Mouse (Mus musculus) liver, postnatal 0 days (tissue): Measurements from ENCODE around the gene Banp. TPM values are rescaled to one million over a fixed set of nuclear protein-coding genes. Genes with fewer than 3 reads are reported as not detected.
A peak's percentile ranks its signal among the peaks of the same experiment; 100 is the strongest.

Source experiments
- ATAC-seq: fragments of 200-750 bp; cut with Nextera tagmentation; 2 replicates; pipeline ENCODE4 v1.8.0; 2017; ENCODE audit warnings: mild to moderate bottlenecking, moderate library complexity
- DNase-seq: peaks from one replicate; pipeline ENCODE4 v3.0.0-alpha.2; 2016
- H3K27ac ChIP-seq: fragments of 300-500 bp; sonication (generic); 2 replicates; pipeline ENCODE4 v1.5.1; 2014; ENCODE audit warnings: antibody characterized with exemption, moderate library complexity, mild to moderate bottlenecking, low read depth
- H3K27me3 ChIP-seq: fragments of 300-500 bp; sonication (generic); 2 replicates; pipeline ENCODE4 v1.6.1; 2014; ENCODE audit warnings: low read length, control low read depth, mixed read lengths; ENCODE audit not compliant: insufficient read depth
- H3K36me3 ChIP-seq: fragments of 300-500 bp; sonication (generic); replicated peaks from 2 replicates; pipeline ENCODE4 v1.6.1; 2014; ENCODE audit warnings: mild to moderate bottlenecking, control low read depth, low read length, moderate library complexity, mixed read lengths; ENCODE audit not compliant: insufficient read depth
- H3K4me1 ChIP-seq: fragments of 300-500 bp; sonication (generic); 2 replicates; pipeline ENCODE4 v1.6.1; 2014; ENCODE audit warnings: antibody characterized with exemption, mild to moderate bottlenecking, control low read depth; ENCODE audit not compliant: insufficient read depth
- H3K4me2 ChIP-seq: fragments of 300-500 bp; sonication (generic); 2 replicates; pipeline ENCODE4 v1.6.1; 2014; ENCODE audit warnings: low read depth, mild to moderate bottlenecking, low read length, moderate library complexity, mixed read lengths
- H3K4me3 ChIP-seq: fragments of 300-500 bp; sonication (generic); 2 replicates; pipeline ENCODE4 v1.5.1; 2014; ENCODE audit warnings: low read depth, low read length
- H3K9ac ChIP-seq: fragments of 300-500 bp; sonication (generic); replicated peaks from 2 replicates; pipeline ENCODE4 v1.6.1; 2014; ENCODE audit warnings: mild to moderate bottlenecking, moderate library complexity
- H3K9me3 ChIP-seq: fragments of 300-500 bp; sonication (generic); 2 replicates; pipeline ENCODE4 v1.6.1; 2016; ENCODE audit warnings: mild to moderate bottlenecking, control low read depth, low read length, mixed read lengths
- CTCF ChIP-seq: sonication (generic); IDR thresholded peaks from 2 replicates; pipeline ENCODE4 v1.5.1; 2016; ENCODE audit warnings: antibody characterized with exemption, low read depth
- EP300 ChIP-seq: IDR thresholded peaks from 2 replicates; pipeline ENCODE4 v1.6.1; 2016; ENCODE audit warnings: antibody characterized with exemption, low read depth, mild to moderate bottlenecking
- WGBS: fragments of 180-500 bp; shearing (Covaris S2); extraction: QIAGEN DNeasy Blood & Tissue Kit; methylation state at CpG from one replicate; pipeline ENCODE4 v1.1.7; 2014; ENCODE audit not compliant: insufficient replicate concordance; 5-methylcytosine and 5-hydroxymethylcytosine counted together
- polyA plus RNA-seq: library from polyadenylated mRNA; unstranded; fragments of >200 nt; fragmentation: Nextera tagmentation; extraction: Ambion mirVana; gene quantifications from 2 replicates; pipeline ENCODE4 v1.2.1, GENCODE M21; 2015

Gene Banp
- polyA plus RNA-seq: 7.6 and 7.9 TPM in 2 replicates

- peak within 1 kb of the TSS; percentile 83 for H3K4me2 ChIP-seq
- H3K9me3 ChIP-seq: no peaks in the 10 kb centered on the region
- no peak for TF ChIP-seq EP300
- TF ChIP-seq CTCF: no peak
- ATAC-seq (no peak), DNase-seq (no peak)
- H3K9ac ChIP-seq: peak within 1 kb of the TSS; percentile 93
- H3K27me3 ChIP-seq: no peaks in the 10 kb centered on the region
- H3K27ac ChIP-seq: peak within 1 kb of the TSS; percentile 98
- H3K4me1 ChIP-seq: peaks cover 55% of the 10 kb centered on the region
- peak within 1 kb of the TSS; percentile 76 for H3K4me3 ChIP-seq
- WGBS: 45% methylated on average over 6 of the region's 6 CpGs
- H3K36me3 ChIP-seq: peaks cover 4% of the 10 kb centered on the region
Observed at GRCm38 (mm10) chr8:121949222-121949800, at the start of gene Banp. Banp (plus strand) TSS chr8:121949750.

GRCm38 (mm10) chr8:121901498-121902236 lies 47.9 kb upstream of the Banp start:
- no peak for TF ChIP-seq CTCF
- no peak for TF ChIP-seq EP300
- no peak for ATAC-seq
- no peak overlapping the region for H3K9ac ChIP-seq
- DNase-seq: no peak
- WGBS: 69% methylated on average over 8 of the region's 8 CpGs
- no peaks in the 10 kb centered on the region for H3K9me3 ChIP-seq
- no peak overlapping the region for H3K4me3 ChIP-seq
- no peak overlapping the region for H3K4me2 ChIP-seq
- H3K27ac ChIP-seq: no peak overlapping the region
- no peaks in the 10 kb centered on the region for H3K27me3 ChIP-seq
- H3K4me1 ChIP-seq: peaks cover 46% of the 10 kb centered on the region
- no peaks in the 10 kb centered on the region for H3K36me3 ChIP-seq

GRCm38 (mm10) chr8:121903977-121904376 lies 45.6 kb upstream of the Banp start:
- Histone ChIP-seq H3K36me3 (no peaks in the 10 kb centered on the region), H3K9ac (no peak overlapping the region), H3K4me1 (peaks cover 38% of the 10 kb centered on the region), H3K27me3 (no peaks in the 10 kb centered on the region), H3K4me3 (no peak overlapping the region), H3K9me3 (no peaks in the 10 kb centered on the region), H3K27ac (no peak overlapping the region), H3K4me2 (no peak overlapping the region)
- ATAC-seq: no peak
- WGBS: 56% methylated on average over 6 of the region's 6 CpGs
- TF ChIP-seq EP300 (no peak), CTCF (peak; percentile 51)
- DNase-seq: no peak

GRCm38 (mm10) chr8:121904999-121905398 lies 44.6 kb upstream of the Banp start:
- Histone ChIP-seq H3K27ac (no peak overlapping the region), H3K9ac (peak overlapping the region; percentile 83; the same call in 1 of the 2 replicates), H3K36me3 (no peaks in the 10 kb centered on the region), H3K4me2 (peak overlapping the region; percentile 99), H3K9me3 (no peaks in the 10 kb centered on the region), H3K4me3 (peak overlapping the region; percentile 97), H3K4me1 (peaks cover 36% of the 10 kb centered on the region), H3K27me3 (no peaks in the 10 kb centered on the region)
- ATAC-seq (no peak), DNase-seq (no peak)
- WGBS: 77% methylated on average over 9 of the region's 9 CpGs
- no peak for TF ChIP-seq EP300

GRCm38 (mm10) chr8:121905420-121905819 lies 44.1 kb upstream of the Banp start:
- WGBS: 48% methylated on average over 1 of the region's 1 CpGs
- peak overlapping the region; percentile 83 for H3K9ac ChIP-seq
- H3K27ac ChIP-seq: no peak overlapping the region
- peaks cover 33% of the 10 kb centered on the region for H3K4me1 ChIP-seq
- H3K4me2 ChIP-seq: peak overlapping the region; percentile 99
- no peaks in the 10 kb centered on the region for H3K27me3 ChIP-seq
- no peaks in the 10 kb centered on the region for H3K9me3 ChIP-seq
- H3K4me3 ChIP-seq: peak overlapping the region; percentile 97
- DNase-seq: no peak
- ATAC-seq: no peak
- TF ChIP-seq CTCF (no peak), EP300 (no peak)
- no peaks in the 10 kb centered on the region for H3K36me3 ChIP-seq

GRCm38 (mm10) chr8:121905864-121906263 lies 43.7 kb upstream of the Banp start:
- no peaks in the 10 kb centered on the region for H3K36me3 ChIP-seq
- H3K9ac ChIP-seq: peak overlapping the region; percentile 83
- peak overlapping the region; percentile 99 for H3K4me2 ChIP-seq
- ATAC-seq (no peak), DNase-seq (no peak)
- H3K9me3 ChIP-seq: no peaks in the 10 kb centered on the region
- H3K4me1 ChIP-seq: peaks cover 33% of the 10 kb centered on the region
- no peak overlapping the region for H3K27ac ChIP-seq
- no peaks in the 10 kb centered on the region for H3K27me3 ChIP-seq
- TF ChIP-seq CTCF: no peak
- TF ChIP-seq EP300: no peak
- WGBS: 14% methylated on average over 5 of the region's 5 CpGs
- peak overlapping the region; percentile 97 for H3K4me3 ChIP-seq
